Mouse (Mus musculus) cortical plate, adult 2 months (tissue): ENCODE measurements around the gene Nrxn1.

ENCODE experiments used
- CTCF ChIP-seq: fragments of 200-500 bp; IDR thresholded peaks from 2 replicates; pipeline ENCODE4 v1.5.1; 2011; ENCODE audit warnings: mild to moderate bottlenecking, control low read depth, low read length; ENCODE audit not compliant: insufficient read depth; ENCODE audit errors: extremely low read depth
- POLR2A ChIP-seq: fragments of 200-500 bp; IDR thresholded peaks from 2 replicates; pipeline ENCODE4 v1.6.1; 2011; ENCODE audit warnings: mild to moderate bottlenecking, low read length, control low read depth; ENCODE audit not compliant: insufficient read depth; ENCODE audit errors: extremely low read depth

DNA sequence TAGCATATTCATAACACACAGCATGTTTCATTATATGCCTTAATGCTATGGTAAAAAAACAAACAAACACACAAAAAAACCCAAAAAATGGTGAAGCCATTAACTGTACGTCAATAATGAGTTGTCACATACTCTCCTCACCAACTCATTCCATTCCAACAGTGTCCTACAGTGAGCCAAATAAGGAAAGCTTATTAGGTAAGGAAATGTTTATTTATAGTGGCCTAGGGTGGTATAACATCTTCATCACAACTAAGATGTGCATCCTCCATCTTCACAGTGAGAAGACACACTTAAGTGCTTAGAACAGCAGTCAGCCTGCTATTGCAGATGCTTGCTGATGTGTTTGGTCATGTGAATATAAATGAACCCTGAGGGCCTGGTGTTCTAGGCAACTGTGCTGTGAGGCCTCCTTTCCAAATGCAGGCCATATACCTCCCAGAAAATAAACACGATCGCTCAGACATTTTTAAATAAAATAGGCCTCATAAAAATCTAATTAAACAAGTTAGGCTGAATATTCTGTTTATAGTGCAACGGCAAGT is 454.6 kb downstream of the Nrxn1 start:
- TF ChIP-seq POLR2A (no peak), CTCF (no peak)
